Mouse (Mus musculus) 416B (cell line): ENCODE measurements around the gene Vgll4.

Source experiments
- DNase-seq: peaks from one replicate; pipeline ENCODE4 v3.0.0; 2011; ENCODE audit warnings: low read depth

Gene Vgll4

DNA sequence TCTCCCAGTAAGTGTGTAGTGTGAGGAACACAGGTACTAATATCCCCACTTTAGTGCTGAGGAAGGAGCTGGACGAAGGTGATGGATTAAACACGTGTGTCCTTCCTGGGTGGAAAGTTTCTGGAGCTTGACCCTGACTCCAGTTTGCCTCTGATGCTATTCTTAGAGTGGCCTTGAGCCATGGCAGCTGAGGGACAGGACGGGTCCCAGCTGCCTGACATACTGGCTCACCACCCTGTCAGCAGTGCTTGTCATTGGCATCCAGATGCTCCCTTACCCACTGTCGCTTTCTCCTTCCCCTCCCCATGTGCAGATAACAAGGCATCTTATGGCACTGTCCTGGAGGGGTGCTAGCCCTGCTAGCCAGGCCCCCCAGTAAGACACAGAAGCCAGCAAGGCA lies 130.9 kb downstream of the Vgll4 start:
- DNase-seq = no peak

DNA sequence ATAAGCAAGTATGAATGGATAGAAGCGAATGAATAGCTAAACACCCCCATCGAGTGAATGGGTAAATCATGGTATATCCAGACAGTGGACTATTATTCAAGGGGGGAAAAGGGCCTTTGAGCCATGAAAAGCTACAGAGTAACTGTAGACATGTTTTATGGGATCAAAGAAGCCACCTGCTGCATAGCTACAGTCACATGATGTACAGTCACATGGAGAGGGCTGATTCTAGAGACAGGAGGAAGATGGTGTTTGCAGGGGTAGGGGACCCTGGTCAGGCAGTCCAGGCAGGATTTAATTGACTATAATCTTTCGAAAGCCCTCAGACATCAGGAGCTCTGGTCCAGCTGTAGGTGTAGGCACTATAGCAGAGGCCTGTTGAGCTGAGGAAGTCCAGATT lies 133.4 kb downstream of the Vgll4 start:
- DNase-seq = no peak

DNA sequence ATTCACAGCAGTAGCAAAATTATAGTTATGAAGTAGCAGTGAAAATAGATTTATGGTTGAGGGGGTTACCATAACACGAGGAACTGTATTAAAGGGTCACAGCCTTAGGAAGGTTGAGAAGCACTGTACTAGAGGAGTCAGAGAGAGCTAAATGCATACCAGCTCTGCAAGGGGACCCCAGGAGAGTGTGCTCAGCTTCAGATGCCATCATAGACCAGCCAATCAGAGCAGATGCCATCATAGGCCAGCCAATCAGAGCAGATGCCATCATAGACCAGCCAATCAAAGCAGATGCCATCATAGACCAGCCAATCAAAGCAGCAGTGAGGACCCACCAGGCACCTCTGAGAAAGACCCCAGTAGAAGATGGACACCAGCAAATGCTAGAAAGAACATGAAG lies 134.0 kb downstream of the Vgll4 start:
- no peak for DNase-seq

DNA sequence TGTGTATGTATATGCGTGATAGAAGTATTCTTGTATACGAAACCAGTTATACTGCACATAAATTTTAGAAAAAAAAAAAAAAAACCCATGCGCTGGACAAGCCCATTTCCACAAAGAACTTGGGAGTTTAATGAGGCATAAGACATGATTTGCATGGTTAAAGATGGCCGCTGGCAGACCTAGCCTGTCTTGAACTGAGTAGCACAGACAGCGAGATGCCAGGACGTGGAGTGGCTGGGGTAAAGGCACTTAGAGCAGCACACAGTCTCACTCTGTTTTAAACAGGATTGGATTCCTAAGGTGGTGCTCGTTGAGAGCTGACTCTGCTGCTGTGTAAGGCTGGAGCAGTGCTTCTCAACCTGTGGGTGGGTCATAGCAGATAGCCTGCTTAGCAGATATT lies 134.4 kb downstream of the Vgll4 start:
- no peak for DNase-seq

DNA sequence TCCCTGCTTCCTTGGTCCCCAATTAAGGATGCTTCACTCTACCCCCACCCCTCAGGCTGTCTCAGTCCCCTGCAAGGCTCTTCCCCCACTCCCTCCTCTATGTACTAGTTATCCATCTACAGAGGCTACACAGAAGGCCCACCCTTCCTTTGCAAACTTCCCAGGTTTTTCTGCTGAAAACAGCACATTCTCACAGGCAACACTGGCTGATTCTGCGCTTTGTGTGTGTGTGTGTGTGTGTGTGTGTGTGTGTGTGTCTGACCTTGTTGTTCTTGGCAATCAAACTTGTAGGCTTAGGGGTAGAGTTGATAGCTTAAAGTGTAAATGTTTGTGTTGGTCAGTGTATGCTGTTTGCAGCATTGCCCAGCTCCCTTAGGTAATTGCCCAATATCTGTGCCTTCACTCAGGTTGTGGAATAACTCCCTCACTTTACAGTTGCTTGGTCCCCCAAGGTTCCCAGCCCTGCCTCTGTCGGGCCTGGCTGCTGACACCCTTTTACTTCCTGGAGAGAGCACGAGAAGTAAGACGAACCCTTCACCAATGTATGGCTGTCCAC lies 135.9 kb downstream of the Vgll4 start:
- no peak for DNase-seq

DNA sequence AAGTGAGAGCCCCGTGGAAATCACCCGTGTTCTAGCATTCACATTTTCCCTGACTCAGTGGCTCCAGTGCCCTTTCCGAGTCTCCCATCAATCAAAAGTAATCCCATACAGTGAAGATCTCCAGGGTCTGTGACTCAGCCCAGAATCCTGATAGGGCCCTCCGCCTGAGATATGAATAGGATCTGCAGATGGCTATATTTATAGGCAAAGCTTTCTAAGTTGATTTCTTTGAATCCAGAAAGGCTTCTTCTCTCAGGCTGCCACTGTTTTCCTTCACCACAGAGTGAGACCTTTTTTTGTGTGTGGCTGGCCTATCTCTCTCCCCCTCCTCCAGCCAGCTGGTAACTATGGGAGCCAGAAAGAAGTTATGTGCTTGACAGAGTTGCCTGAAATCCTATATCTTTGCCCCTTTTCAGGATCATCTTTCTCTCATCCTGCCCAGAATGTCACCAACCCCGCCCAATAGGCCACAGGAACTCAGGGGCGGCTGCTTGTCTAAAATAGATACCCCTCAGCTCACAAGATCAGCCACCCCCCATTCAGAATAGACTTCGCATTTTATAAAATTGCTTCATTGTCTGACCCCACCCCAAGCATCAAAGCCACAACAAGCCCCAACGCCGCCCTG lies 136.6 kb downstream of the Vgll4 start:
- no peak for DNase-seq

DNA sequence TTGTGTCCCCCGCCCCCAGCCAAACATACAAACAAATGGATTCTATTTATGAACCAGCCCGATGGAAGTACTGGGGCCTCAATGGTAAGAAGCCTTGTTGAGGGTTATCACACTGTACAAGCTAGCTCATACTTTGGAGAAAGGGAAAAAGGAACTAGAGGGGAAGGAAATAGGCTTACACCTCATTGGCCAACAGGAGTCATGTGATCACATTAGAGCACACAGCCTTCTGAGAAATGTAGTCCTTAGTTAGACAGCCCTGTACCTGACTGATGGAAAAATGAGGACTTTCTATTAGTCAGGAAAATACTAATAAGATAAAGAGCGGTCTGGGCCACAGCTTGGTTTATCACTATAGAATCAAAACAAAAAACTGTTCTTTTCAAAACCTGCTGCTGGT lies 138.0 kb downstream of the Vgll4 start:
- peak; percentile 70 for DNase-seq

DNA sequence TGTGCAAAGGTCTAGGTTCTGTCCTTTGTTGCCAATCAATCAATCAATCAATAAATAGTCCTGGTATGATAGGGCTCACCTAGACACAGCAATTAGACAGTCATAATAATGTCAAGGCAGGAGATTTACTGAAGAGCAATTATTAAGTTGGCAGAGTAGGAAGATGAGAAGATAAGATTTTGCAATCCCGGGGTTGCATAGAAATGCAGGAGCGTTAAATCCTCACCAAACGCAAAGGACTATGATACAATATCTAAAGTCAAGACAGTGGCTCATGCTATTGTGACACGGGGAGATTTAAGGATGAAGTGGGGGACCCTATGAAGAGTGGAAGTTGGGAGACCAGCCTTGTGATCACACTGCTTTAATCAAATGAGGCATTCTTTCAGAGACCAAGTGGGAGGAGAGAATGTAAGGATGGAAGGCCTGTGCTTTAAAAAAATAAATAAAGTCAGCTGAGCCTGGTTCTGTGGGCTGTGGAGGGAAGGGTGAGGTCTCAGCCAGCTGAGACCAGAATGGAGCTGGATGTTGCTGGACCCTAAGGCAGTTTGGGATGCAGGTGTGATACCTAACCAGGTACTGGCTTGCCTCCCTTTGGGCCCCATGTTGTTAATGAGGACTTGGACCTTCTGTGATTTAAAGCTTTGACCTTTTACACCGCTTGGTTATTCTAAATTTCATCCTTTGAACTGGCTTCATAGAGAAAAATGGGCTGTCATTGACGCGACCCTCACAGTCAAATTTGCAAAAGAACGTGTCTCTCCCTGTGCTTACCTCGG lies 139.9 kb downstream of the Vgll4 start:
- no peak for DNase-seq

DNA sequence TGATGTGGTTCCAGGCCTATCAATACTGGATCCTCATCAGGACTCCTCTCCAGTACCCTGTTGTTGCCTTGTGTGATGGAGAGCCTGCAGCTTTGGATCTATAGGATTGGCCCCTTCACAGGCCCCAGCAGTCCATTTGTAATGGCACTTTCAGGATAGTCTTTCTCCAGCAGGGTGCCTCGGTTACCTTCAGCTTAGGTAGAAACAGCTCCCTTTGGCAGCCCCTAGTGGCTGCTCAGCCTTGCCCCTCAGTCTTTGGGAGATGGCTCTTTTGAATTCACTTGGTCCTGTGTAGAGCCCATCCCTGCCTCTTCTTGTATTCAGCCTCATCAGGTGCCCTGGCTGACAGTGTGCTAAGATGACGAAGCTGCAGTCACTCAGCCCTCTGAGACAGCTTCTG lies 142.9 kb downstream of the Vgll4 start:
- no peak for DNase-seq

DNA sequence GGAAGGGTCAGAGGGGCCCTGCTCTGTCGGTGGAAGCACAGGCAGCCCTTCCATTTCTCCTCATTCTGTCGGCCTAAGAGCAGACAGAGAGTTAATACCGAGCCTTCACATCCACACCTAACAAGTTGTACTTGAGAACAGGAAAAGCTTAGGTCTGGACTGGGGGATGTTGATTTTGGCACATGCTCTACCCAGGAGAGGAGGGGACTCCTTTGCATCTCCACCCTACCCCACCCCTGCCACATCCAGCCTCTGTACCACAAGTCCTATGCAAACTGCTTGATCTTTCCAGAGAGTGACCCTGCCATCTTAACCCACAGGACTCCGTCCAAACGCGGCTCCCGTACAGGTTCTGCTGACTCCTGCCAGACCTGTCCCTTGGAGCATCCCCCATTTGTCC lies 148.1 kb downstream of the Vgll4 start:
- no peak for DNase-seq

DNA sequence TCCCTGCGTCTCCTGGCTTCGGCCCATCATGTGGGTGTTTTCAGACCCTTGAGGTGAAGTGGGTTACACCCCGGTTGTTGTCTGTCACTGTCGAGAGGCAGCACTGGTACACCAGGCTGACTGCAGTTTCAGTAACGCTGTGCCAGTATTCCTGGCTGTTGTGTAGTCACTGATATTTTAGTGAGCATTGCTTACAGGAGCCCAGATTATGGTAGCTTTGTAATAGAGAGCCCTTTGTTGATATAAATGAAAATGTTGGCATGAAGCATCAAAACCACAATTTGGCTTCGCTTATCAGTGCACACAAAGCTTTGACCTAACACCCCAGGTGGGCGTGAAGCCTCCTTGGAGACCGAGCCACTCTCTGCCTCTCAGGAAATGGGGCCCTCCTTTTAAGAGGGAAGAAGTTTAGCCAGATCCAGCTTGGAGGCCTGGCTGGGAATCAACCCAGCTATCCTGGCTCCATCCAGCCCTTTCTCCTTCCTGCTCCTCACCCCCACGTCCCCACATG lies 149.8 kb downstream of the Vgll4 start:
- DNase-seq = peak; percentile 24

DNA sequence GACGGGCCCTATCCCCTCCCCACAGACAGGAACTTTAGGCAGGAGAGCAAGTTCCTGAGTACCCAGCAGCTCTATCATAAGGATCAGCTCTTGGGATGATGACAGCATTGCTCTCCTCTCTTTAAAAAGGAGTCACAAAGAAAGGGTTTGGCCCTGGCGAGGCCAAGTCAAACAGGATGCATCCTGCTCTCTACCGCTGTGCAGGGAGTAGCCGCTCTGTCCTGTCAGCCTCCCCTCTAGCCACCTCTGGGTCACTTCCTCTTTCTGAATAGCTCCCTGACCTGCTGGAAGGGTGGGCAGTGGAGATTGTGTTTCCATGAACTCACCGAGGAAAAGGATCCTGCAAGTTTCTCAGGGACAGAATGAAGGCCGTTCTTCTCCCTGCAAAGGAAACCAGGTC lies 151.3 kb downstream of the Vgll4 start:
- DNase-seq = peak; percentile 69

DNA sequence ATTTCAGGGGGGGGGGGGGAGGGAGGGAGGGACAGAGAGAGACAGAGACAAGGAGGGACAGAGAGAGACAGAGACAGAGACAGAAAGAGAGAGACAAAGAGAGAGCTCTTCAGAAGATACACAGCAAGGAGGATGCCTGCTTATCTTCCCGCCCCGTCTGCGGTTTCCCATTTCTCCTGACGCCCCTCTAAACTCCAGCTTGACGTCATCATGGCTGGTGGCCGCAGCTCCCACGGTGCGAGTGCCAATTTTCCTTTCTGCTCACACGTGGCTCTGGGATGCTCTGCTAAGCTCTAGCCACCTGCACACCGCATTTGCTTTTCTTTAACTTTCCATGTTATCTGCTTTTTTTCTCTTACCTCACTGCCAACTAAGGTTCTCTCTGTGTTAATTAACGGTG lies 151.8 kb downstream of the Vgll4 start:
- DNase-seq = no peak

DNA sequence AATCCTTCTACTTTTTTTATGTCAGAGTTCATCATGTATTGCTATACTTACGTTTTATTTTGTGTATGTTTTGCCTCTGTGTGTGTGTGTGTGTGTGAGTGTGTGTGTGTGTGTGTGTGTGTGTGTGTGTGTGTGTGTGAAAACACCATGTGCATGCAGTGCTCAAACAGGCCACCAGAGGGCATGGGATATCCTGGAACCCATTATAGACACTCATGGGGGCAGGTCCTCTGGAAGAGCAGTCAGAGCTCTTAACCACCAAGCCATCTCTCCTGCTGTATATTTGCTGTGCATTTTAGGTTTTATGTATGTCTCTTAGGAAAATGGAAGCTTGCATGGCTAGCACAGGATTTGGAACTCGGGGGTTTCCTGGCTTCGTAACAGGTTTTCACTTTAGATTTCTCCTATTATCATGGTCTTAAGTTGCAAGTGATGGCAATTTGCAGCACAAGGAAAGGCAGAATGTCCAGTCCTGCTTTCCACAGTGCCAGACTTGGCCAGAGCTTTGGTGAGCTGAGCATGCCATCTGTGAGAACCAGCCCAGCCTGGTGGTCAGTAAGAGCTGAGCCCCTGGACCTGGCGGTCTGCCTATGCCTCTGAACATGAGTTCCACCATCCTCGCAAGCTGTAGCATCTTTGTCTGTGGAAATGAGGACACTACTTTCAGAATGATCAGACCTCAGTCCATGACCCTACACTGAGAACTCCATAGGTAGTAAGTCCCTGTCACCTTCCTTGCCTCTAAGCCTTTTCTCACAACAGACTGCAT lies 154.7 kb downstream of the Vgll4 start:
- DNase-seq = peak; percentile 53

DNA sequence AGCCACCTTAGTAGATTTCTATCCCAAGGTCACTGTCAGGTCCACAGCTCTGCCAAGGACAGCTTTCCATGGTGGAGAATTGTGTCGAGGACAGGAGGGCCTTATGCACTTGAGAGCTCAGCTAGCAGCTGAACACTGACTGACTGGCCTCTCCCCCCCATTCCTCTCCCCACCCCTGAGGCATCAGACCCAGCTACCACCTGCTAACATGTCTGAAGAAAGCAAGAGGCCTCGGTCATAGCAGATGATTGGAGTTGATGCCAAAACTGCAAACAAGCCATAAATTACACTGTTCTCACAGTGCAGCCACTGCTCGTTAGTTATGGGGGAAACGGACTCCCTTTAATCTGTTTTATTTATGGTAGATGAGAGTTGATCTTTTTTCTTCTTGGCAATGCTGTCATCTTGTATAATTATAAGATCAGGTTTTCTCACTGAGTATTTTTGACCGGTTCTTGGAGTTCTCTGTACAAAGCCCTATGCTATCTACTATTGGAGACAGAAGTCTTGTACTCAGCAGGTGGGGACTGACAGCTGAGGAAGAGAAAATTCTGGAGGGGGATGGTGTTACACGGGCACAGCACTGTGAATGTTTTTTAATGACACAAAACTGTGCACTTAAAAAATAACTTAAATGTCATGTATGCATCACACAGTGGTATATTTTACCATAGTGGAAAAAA lies 155.5 kb downstream of the Vgll4 start:
- no peak for DNase-seq

DNA sequence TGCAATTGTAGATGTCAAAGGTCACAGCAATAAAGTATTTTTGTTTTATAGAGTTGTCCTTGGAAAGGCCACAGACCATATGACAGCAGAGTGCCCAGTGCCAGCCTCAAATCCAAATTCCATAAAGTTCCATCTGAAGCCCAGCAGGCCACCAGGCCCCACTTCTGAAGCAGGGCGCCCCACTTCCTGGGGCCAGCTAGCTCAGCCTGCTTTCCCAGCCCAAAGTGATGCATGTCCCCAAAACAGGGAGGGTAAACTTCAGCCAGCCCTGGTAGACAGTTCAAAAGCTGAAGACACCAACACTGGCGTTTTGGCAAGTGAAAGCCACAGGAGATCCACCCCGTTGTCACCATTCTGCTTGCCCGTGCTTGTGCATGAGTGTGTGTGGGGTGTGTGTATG lies 157.0 kb downstream of the Vgll4 start:
- no peak for DNase-seq

DNA sequence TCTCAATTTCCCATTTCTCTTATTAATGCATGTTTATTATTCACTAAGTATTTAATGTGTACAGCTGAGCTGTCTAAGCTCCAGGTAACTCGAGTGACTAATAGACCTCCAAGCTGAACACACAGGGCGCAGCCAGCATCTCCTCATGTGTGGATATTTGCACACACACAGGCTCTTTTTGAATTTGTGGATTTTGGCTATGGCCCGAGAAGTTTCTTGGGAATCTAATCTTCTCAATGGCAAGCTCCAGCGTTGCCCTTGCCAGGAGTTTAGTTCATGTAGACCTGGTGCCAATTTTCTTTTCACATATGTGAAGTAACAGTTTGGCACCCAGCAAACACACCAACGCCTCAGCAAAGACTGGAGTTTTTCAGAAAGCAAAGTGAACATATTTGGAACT lies 157.5 kb downstream of the Vgll4 start:
- DNase-seq = no peak
